Mouse (Mus musculus) frontal cortex, postnatal 14 days (tissue): ENCODE measurements around the gene Ralgapb.

Experiments
- DNase-seq, 2 experiments: peaks; one replicate each; pipeline ENCODE4 v3.0.0; 2022; ENCODE audit warnings: low spot score in 2 of 2

Ralgapb gene

DNA sequence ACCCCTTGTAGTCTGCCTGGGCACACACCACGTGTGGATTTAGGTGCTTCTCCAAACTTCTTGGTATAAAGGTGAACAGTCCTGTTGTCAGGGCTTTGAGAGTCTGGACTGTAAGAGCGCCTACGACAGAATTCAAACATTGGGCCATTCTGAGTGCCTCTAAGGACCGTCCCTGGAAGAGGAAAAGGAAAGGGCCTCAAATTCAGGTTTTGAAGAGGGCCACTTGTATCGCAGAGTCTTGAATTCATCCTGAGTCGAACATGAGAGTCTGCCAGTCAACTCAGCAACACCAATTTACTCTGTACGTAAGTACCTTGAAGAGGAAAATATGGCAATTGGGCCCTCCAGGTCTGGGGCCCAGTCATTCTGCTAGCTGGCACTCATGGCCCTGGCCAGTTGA is 6.7 kb upstream of the Ralgapb start:
- DNase-seq, result no peak

DNA sequence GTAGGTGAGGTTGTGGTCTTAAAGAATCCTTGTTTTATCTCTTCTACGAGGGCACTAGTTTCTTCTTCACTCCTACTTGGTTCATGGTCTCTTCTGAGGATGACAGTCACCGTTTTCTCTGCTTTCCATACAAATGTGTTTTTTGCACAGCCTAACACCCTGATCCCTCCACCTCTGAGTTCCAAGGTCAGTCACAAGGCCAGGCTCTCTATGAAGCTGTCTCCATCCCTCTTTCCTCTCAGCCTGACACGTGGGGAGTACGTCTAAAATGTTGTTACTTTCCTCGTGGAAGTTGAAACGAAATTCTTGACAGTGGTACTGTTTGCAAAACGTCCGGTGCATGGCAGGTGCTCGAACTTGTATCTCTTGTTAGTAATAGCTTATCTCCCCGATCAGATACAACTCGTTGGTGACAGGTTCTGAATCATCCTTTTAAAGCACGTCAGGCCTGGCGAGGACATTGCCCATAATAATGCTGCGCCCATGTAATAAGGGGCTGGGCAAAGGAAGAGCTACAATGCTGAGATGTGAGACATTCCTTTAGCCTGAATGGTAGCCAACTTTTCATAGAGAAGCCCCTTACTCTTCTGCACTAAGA is 552 bp upstream of the Ralgapb start:
- DNase-seq, result no peak

DNA sequence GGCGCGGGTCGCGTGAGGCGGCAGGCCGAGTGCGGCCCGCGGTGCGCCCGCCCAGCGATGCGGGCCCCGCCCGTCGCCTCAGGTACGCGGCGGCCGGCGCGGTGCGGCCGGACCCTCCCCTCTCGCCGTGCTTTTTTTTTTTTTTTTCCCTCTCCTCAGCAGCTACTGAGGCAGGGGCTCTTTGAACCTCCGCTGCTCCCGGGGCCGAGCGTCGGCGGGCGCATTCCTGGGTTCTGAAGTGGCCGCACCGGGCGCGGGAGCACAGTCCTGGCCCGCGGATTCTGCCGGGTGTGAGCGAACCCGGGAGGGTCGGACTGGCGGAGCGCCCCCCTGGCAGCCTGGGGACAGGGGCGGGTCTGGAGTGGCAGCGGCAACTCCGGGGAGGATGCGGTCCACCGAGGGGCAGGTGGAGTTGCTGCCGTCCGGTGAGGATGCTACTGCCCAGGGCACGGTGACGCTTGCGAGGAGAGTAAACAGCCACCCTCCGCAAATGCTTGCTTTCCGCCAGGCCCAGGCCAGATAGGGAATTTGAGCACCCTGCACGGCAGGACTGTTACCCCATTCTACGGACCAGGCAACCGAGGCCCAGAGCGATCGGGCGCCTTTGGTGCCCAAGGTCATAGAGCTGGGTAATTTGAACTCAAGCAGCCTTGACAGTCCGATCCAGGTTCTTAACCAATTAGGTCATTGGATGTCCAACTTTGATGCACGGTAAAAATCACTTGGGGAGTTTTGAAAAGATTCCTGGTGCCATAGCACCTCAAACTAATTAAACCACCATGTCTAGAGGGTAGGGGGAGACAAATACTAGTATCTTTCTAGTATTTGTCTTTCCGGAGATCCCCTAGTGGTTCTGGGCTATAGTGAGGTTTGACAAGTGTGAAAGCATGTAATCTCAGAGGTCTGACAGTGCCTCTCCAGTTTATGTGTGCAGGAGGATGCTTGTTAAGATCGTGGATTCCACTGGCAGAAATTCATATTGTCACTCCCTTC is 670 bp downstream of the Ralgapb start:
- DNase-seq, result peak in 1 of 2 experiments; percentile 19

DNA sequence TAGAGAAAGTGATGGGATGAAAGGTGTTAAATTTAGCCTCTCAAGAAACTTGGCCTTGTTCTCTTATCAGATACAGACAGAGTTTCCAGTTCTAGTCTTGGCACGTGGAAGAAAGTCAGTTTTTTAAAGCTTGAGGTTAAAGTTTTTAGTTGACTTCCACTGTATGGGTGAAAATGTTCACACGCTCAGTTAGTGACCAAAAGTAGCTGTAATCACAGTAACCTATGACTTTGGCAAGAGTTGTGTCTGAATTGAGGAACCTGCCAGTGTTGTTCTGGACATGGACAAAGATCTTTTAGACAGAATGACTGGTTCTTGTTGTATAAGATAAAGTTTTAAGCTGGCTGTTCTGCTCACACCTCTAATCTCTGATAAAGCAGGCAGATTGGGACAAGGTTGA is 3.6 kb downstream of the Ralgapb start:
- DNase-seq, result no peak

DNA sequence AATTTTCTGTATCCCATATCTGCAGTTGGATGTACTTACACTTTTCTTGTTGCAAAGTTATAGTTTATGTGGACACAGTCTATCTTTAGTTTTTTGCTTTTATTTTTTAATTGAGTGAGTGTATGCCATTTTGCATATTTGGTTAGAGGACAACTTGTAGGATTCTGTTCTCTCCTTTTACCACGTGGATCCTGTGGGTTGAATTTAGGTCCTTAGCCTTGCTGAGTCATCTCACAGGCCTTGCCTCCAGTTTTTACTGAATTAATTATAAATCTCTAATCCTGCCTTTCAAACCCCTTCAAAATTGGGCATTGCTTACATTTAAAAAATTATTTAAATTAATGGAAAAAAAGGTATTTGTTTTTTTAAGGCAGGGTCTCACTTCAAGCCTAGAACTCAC is 6.2 kb downstream of the Ralgapb start:
- DNase-seq, result no peak

DNA sequence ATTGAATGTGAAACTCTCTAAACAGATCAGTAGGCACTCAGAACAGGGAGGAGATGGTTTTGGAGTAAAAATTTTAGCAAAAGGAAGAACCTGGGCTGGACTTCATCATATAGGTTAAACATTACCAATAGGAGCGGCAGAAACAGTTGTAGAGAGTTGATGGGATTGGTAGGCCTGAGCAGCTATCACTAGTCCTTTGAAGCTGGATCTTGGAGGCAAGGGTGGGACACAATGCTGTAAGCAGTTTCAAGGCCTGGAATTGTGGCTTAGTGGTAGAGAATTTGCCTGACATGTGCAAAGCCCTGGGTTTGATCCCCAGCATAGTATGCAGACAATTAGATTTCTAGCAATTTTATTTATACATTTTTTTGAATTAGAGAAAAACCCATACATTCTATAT is 9.0 kb downstream of the Ralgapb start:
- DNase-seq, result no peak

DNA sequence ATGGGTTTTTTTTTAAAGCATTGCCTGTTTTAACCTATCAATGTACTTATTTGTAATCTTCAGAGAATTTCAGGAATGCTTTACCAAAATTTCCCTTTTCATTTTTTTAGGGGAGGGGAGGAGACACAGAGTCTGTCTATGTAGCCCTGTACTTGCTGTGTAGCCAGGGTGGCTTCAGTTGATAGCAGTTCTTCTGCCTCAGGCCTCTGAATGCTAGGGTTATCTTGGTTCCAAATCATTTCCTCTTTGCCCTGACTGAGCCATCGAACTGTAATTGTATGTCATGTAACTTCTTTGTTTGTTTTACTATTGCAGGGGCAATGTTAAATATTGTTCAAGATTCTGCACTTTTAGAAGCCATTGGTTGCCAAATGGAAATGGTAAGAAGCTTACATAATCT is 36.2 kb downstream of the Ralgapb start:
- DNase-seq, result no peak

DNA sequence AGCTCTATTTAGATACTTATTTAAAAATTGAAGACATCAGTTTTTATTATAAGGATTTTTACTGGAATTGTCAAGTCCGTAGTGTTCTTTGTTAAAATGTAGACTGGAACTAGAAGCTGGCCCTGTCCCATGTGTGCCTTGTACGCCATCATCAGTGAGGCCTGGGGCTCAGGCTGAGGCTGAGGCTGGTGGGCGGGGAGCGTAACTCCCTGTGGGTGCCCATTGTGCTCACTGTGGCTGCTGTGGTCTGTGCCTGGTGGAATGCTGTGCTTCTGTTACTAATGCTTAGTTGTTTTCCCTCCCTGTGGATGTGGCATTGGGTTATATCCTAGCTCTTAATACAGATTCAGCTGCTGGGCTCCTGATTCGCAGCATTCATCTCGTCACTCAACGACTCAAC is 40.2 kb downstream of the Ralgapb start:
- DNase-seq, result no peak

DNA sequence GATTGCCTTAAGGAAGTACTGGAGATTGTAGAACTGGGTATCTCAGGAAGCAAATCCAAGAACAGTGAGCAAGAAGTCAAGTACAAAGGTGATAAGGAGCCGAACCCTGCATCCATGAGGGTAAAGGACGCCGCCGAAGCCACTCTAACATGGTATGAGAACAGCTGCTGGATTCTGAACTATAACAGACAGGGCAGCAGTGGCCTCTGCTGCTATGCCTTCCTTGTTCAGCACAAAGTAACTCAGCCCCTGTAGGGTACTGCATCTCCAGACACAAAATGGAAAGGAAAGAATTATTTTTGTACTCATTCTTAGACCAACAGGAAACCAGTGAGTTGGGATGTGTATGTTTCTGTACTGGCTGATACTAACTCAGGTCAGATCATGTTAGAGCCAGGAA is 46.8 kb downstream of the Ralgapb start:
- DNase-seq, result no peak

DNA sequence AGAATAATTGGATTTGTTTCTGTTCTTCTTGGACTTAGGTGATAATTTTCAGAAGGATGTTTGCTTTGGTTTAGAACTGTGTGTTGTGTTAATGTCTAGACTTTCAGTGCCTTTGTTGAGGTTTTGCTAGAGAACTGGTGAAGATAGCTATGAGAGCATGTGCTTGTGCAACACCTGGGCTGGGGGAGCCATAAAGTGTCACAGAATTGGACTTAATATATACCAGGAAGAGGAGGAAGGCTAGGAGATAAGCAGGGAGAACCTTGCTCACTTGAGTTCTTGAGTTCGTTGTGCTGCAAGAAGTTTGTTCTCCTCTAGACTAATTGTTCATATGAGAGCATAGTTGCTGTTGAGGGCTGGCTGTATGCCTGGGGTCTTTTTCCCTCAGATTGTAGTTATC is 48.0 kb downstream of the Ralgapb start:
- DNase-seq, result no peak

DNA sequence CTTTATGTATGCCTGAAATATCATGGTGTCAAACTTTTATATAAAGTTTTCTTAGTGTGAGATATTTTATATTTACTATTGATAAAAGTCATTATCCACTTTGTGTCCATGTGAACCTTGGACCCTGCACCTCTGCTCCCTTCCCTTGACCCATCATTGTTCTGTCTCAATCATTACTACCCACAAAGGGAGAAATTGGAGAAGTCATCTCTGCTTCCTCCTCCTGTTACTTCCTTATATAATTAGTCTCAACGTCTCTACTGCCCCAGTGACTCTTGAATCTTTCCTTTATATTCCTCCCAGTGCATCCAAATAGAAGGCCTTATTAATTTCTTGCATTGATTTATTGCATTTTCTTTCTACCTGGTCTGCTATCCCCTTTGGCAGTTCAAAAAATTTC is 52.8 kb downstream of the Ralgapb start:
- DNase-seq, result no peak

DNA sequence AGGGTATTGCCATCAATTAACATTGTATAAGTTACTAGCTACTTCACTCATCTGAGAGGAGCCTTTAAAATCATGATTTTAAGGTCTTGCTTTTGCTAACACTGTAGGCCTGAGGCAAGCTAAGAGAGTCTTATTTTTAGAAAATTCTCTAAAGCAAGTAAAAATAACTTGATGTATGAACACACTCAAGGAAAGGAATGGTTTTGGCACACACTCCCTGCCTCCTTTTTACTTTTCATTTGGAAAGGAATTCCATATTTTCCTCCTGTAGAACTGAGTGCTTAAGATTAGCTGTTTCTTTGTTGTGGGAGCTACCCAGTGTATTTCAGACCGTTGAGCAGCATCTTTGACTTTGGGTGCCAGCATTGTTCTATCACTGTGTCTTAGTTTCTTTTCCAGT is 64.5 kb downstream of the Ralgapb start:
- no peak for DNase-seq

DNA sequence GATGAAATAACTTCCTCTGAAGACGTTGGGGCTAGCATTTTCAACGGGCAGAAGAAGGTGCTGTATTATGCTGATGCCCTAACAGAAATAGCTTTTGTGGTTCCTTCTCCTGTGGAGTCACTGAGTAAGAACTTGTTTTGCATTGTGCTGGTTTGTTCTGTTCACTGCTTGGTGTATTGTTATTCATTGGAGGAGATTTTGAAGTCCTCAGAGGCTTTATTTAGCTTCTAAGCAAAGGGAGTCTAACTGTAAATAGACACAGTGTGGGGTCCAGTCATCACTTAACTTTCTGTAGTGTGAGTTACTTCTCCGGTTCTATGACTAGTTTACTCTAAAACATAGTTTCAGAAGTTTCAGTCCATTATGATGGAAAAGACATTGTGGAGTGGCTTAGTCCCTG is 68.0 kb downstream of the Ralgapb start:
- DNase-seq, result no peak

DNA sequence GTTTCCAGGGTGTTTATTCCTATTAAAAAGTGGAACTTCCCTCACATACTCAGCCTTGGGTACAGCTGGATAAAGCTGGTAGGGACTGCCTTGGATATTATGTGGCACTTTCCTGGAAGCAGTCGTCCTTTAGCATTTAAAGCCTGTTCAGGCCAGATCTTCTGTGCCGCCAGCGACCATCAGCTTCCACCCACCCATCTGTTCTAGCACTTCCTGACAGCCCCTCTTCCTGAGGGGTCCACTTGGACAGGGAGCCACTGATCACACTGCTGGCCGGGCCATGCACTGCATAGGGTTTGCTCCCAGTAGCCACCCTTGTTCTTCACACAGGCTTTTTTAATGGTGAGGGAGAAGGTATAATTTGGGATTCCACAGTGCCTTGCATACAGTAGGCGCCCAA is 88.8 kb downstream of the Ralgapb start:
- DNase-seq, result no peak

DNA sequence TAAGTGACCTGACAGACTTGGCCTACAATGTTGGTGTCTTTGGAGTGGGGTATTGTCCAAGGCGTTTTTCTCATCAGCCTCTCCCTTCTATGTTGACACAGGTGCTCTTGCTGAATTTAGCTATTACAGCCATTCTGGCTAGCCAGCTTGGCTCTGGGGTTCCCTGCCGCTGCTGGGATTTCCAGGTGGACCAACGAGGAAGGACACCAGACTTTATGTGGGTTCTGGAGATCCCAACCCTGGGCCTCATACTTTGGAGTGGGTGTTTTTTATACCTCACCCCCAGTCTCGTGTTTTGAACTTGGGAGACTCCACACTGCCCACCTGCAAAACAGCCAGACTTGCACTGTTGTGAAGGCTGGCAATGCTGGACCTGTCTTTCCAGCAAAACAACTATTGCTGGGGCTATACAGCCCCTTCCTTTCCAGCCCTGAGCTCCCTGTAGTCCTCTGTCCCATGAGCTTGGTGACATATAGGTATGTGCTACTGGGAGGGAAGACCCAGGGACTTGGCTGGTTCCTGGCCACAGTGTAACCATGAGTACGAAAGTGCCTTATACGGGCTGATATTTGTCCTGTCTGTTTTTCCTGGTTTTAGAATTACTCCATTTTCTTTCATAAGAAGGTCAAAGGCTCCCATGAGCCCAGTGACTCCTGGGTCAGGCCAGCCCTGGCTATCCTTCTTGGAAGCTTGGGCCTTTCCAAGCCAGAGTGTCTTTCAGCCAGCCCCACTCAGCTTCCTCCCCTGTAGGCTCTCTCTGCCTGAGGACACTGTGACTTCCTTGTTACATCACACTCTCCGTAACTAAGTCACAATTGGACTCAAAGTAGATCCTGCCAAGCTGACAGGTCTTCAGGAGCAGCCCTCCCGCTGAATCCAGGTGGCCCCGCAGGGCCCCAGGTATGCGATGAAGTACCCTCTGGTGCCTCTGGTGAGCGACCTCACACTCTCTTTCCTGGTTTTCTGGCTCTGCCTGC is 92.5 kb downstream of the Ralgapb start, which contains the start of gene Adig:
Gene Adig, plus strand, starts transcription at position 777 of the 977 bp plus-strand sequence.
- DNase-seq, result no peak

DNA sequence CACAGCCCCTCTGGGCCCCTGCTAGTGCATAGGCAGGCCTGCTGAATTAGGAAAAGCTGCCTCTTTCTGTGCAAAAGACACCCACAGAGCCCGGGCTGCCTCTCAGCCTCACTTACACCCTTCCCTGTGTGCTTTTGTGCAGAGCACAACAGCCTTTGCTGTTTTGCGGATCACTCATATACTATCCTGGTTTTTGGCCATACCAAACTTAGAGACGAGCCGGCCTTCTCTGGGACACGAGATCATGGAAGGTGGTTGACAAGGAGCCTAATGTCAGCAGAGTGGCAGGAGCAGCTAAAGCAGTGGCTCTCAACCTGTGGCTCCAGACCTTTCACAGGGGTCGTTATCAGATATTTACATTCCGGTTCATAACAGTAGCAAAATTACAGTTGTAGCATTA is 93.6 kb downstream of the Ralgapb start:
- DNase-seq, result no peak

DNA sequence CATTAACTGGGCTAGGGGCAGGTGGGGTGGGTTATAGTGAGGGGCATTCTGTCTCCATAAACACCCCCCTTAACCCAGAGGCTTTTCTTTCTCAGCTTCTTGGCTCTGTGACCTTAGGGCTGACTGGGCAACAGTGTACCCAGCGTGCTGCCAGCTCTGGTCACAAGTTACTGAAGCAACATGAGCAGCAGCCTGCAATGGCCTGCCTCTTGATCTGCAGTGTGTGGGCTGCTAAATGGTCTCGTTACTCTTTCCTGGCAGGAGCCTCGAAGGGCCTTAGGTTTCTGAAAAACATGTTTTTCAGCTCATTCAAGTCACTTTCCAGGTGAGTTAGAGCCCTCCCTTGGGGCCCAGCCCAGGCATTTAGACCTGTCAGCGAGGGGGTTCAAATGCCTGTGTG is 94.0 kb downstream of the Ralgapb start:
- DNase-seq, result no peak

DNA sequence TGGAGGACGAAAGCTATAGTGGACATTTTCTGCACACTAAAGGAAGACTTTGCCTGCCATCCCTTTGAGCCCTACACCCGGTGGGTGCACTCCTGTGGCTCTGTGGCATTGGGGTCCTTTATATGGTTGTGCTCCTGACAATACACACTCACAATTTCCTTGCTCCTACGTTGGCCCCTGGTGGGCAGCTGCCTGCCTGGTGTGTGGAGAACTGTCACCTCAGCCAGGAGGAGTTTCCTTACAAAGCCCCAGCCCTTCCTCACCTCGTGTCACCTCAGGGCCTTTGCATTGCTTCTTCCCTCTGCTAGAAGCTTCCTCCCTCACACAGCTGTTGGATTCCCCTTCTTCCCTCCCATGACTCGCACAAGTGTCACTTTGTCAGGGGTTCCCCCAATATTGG is 96.8 kb downstream of the Ralgapb start:
- no peak for DNase-seq

DNA sequence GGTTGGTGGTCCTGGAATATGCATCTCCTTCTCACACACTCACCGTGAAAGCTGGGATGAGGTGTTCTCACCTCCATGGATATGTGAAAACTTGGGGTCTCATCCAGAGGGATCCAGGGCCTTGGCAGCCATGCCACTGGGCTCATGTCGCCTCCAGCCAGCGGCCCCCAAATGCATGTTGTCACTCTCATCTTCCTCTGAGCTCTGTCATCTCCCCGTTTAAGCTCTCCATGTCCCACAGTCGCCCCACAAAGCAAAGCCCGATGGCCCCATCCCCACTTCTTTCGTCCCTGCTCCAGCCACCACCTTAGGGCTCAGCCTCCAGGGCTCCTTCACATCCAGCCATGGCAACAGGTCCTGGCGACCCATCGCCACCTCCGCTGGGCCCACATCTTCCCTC is 97.4 kb downstream of the Ralgapb start:
- no peak for DNase-seq

DNA sequence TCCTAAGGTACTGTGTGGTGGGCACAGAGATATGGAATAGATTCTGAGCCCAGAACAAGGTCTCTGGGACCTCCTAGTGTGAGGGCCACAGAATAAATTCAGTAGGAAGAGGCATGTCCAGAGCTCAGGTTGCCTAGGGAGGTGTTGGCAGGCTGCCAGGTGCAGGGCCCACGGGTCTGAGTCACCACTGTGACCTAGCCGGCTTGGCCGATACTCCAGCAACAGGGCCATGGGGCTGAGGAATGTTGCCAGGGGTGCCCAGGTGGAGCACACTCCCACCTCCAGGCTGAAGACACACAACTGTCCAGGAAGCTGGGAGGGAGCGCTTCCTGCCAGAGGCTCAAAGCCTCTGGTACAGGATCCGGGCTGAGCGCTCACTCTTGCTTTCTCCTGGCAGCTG is 101.0 kb downstream of the Ralgapb start:
- DNase-seq, result no peak

DNA sequence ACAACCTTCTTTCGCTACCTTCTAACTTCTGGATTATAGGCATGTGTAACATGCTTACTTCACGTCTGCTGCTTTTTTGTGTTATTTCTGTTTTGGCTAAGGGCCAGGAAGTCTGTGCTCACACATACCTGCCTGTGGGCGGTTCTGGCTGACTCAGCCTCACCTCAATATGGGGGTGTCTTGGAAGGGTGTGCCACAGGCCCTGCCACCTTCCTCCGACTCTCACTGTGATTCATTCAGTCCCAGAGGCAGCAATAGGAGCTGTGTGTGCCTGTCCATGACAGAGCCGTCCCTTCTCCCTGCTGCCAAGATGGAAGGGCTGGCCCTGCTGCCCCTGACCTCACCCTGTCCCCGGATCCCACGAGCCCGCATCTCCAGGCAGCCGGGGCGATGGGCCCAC is 102.9 kb downstream of the Ralgapb start, which contains the start of gene Arhgap40:
Gene Arhgap40, plus strand, starts transcription at position 269 of the 400 bp plus-strand sequence.
- DNase-seq, result no peak

DNA sequence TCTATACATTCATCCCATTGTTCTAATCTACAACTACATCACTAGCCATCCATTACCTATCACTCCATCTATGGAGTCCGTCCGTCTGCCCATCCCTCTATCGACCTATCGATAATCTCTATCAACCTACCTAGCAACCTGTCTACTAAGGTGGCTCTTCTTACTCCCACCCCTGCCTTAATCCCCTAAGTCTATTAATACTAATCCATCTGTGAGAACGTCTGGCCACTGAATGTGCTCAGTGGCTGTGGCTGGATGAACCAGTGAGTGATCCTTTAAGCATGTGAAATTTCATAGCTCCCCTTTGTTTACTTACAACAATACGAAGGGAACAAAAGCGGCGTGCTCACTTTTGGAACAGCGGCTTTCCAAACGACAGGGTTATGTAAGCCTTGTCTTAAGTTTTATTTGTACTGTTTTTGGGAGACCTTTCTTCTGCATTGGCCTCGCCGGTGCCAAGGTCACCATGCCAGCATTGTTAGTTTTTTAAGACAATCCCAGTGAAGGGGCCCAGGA is 104.2 kb downstream of the Ralgapb start:
- DNase-seq, result no peak
